Mouse (Mus musculus): ENCODE results near the gene Catsperz. TPM values are rescaled to one million over a fixed set of nuclear protein-coding genes. Genes with fewer than 3 reads are reported as not detected.

The Catsperz gene
- total and polyA plus RNA-seq, 2 experiments from 2014 or later, result 2.2 TPM; not detected in 1

DNA sequence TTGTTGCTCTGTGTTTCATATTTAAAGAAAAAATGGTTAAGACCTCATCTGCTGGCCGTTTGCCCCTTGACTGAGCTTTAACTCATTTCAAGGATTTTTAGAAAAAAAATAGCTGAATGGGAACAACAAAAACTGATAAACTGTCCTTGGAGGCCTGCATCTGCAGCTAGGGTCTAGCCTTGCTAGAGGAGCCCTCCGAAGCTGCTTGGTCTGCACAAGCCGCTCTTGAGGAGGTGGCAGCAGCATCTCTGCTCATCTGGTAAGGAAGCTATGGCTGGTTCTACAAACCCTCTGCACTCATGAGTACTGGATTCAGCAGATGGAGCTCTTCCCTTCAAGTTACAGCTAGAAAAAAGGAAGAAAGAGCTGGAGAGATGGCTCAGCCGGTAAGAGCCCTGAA, 47.2 kb downstream of the Catsperz start:
- H3K27ac ChIP-seq (ENCODE audit: low read depth), result no peak overlapping the region

DNA sequence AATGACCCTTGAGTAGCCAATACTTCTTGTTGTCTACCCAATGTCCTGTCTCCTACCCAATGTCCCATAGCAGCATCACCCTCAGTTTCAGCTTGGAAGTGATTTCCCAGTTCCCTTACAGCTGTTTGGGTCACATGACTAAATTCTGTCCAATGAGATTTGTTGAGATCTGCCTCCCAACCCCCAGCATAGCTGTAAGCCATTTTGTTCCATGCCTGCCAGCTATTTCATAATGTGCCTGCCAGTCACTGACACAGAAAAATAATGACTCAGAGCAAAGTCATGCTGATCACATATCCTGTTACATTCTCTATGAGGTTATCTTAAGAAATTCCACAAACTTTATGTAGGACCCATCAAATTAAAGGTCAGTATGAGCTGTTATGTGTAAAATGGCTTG, 48.4 kb downstream of the Catsperz start:
- Histone ChIP-seq H3K4me2 (ENCODE audit: low read depth, low read length) (no peak overlapping the region), H3K9ac (replicated peaks; ENCODE audit: low read depth, low read length) (no peak overlapping the region), H3K9me3 (replicated peaks; ENCODE audit: control insufficient read depth, low read length) (no peaks in the 10 kb centered on the region), H3K4me1 (ENCODE audit: control insufficient read depth, insufficient read depth) (no peaks in the 10 kb centered on the region), H3K27ac (ENCODE audit: low read depth) (no peak overlapping the region), H3K27me3 (ENCODE audit: control insufficient read depth, insufficient read depth, low read length) (no peaks in the 10 kb centered on the region), H3K4me3 (ENCODE audit: low read depth, low read length) (no peak overlapping the region), H3K36me3 (replicated peaks; ENCODE audit: control insufficient read depth, insufficient read depth, low read length) (no peaks in the 10 kb centered on the region)
- ATAC-seq (ENCODE audit: insufficient read depth, low read depth), result no peak
- TF ChIP-seq CTCF (IDR thresholded peaks at IDR 0.05; ENCODE audit: low read depth), result no peak
- TF ChIP-seq EP300 (IDR thresholded peaks at IDR 0.05; ENCODE audit: low read depth), result no peak
- DNase-seq (ENCODE audit: low spot score), result no peak

More for the DNA sequence above, 47.2 kb downstream of the Catsperz start:
- H3K9me3 ChIP-seq (replicated peaks; ENCODE audit: control insufficient read depth, low read length), result no peaks in the 10 kb centered on the region
- no peak for TF ChIP-seq EP300 (IDR thresholded peaks at IDR 0.05; ENCODE audit: low read depth)
- TF ChIP-seq CTCF (IDR thresholded peaks at IDR 0.05; ENCODE audit: low read depth), result no peak
- ATAC-seq (ENCODE audit: insufficient read depth, low read depth) (no peak), DNase-seq (ENCODE audit: low spot score) (no peak)
- no peaks in the 10 kb centered on the region for H3K27me3 ChIP-seq (ENCODE audit: control insufficient read depth, insufficient read depth, low read length)
- H3K4me3 ChIP-seq (ENCODE audit: low read depth, low read length), result no peak overlapping the region
- H3K4me1 ChIP-seq (ENCODE audit: control insufficient read depth, insufficient read depth), result no peaks in the 10 kb centered on the region
- no peak overlapping the region for H3K9ac ChIP-seq (replicated peaks; ENCODE audit: low read depth, low read length)
- H3K36me3 ChIP-seq (replicated peaks; ENCODE audit: control insufficient read depth, insufficient read depth, low read length), result no peaks in the 10 kb centered on the region
- 83% methylated on average over 4 of the region's 4 CpGs for WGBS
- no peak overlapping the region for H3K4me2 ChIP-seq (ENCODE audit: low read depth, low read length)

DNA sequence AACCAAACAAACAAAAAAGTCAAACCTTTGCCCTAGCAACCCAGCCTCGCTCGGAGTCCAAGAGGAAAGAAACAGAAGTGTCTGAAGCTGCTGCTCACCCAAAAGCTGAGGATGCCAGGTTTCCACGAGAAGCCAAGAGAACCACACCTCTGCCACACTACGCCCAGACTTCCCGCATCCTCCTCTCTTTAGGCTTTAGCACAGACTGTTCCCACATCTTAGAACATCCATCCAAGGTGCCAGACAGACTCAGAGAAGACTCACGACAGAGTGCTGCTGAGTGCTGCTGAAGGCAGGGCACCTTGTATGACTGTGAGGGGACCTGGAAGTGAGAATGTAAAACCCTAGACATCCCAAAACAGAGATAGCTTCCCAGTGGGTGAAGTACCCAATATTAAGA, 49.3 kb downstream of the Catsperz start:
- H3K27me3 ChIP-seq (ENCODE audit: control insufficient read depth, insufficient read depth, low read length), result no peaks in the 10 kb centered on the region
- no peak for ATAC-seq (ENCODE audit: insufficient read depth, low read depth)
- no peaks in the 10 kb centered on the region for H3K9me3 ChIP-seq (replicated peaks; ENCODE audit: control insufficient read depth, low read length)
- no peak for TF ChIP-seq EP300 (IDR thresholded peaks at IDR 0.05; ENCODE audit: low read depth)
- no peak for TF ChIP-seq CTCF (IDR thresholded peaks at IDR 0.05; ENCODE audit: low read depth)
- H3K4me1 ChIP-seq (ENCODE audit: control insufficient read depth, insufficient read depth), result no peaks in the 10 kb centered on the region
- H3K4me3 ChIP-seq (ENCODE audit: low read depth, low read length), result no peak overlapping the region
- no peak for DNase-seq (ENCODE audit: low spot score)
- H3K27ac ChIP-seq (ENCODE audit: low read depth), result no peak overlapping the region
- no peak overlapping the region for H3K9ac ChIP-seq (replicated peaks; ENCODE audit: low read depth, low read length)
- H3K4me2 ChIP-seq (ENCODE audit: low read depth, low read length), result no peak overlapping the region
- H3K36me3 ChIP-seq (replicated peaks; ENCODE audit: control insufficient read depth, insufficient read depth, low read length), result no peaks in the 10 kb centered on the region
- WGBS, result 78% methylated on average over 6 of the region's 6 CpGs

DNA sequence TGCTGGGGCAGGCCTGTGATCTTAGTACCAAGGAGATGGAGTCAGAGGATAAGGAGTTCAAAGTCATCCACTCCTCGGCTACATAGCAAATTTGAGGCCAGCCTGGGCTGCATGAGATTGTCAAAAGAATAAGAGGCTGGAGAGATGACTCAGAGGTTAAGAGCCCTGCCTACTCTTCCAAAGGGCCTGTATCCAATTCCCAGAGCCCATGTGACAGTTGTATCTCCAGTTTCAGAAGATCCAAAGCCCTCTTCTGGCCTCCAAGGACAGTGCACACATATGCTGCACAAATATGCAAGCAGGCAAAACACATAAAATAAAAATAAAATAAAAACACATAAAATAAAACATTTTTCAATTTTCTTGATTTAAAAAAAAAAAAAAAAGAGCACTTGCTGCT, 50.9 kb downstream of the Catsperz start:
- ATAC-seq (ENCODE audit: insufficient read depth, low read depth), result no peak

DNA sequence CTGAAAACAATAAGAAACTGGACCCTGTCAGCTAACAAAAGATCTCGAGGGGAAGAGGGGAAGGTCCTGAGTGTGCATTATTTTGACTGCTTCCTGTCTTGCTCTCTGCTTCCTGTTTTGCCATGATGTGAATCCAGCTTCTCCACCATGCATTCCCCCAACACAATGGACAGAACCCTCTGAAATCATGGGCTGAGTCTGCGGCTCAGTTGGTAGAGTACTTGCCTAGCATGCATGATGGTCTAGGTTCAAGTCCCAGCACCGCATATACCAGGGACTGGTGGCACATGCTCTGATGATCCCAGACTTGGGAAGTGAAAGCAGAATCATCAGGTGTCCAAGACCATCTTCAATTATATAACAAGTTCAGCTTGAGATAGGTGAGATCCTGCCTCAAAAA, 52.5 kb downstream of the Catsperz start:
- Histone ChIP-seq H3K27ac (ENCODE audit: low read depth) (no peak overlapping the region), H3K9ac (replicated peaks; ENCODE audit: low read depth, low read length) (no peak overlapping the region), H3K4me2 (ENCODE audit: low read depth, low read length) (no peak overlapping the region), H3K36me3 (replicated peaks; ENCODE audit: control insufficient read depth, insufficient read depth, low read length) (no peaks in the 10 kb centered on the region), H3K4me1 (ENCODE audit: control insufficient read depth, insufficient read depth) (no peaks in the 10 kb centered on the region), H3K9me3 (replicated peaks; ENCODE audit: control insufficient read depth, low read length) (no peaks in the 10 kb centered on the region), H3K4me3 (ENCODE audit: low read depth, low read length) (no peak overlapping the region), H3K27me3 (ENCODE audit: control insufficient read depth, insufficient read depth, low read length) (no peaks in the 10 kb centered on the region)
- TF ChIP-seq CTCF (IDR thresholded peaks at IDR 0.05; ENCODE audit: low read depth), result no peak
- no peak for TF ChIP-seq EP300 (IDR thresholded peaks at IDR 0.05; ENCODE audit: low read depth)
- WGBS, result 64% methylated on average over 3 of the region's 3 CpGs
- ATAC-seq (ENCODE audit: insufficient read depth, low read depth), result no peak
- DNase-seq (ENCODE audit: low spot score), result no peak

More for the DNA sequence above, 50.9 kb downstream of the Catsperz start:
- no peak for TF ChIP-seq CTCF (IDR thresholded peaks at IDR 0.05; ENCODE audit: low read depth)
- no peak for TF ChIP-seq EP300 (IDR thresholded peaks at IDR 0.05; ENCODE audit: low read depth)
- Histone ChIP-seq H3K4me3 (ENCODE audit: low read depth, low read length) (no peak overlapping the region), H3K4me2 (ENCODE audit: low read depth, low read length) (no peak overlapping the region), H3K27me3 (ENCODE audit: control insufficient read depth, insufficient read depth, low read length) (no peaks in the 10 kb centered on the region), H3K4me1 (ENCODE audit: control insufficient read depth, insufficient read depth) (no peaks in the 10 kb centered on the region), H3K36me3 (replicated peaks; ENCODE audit: control insufficient read depth, insufficient read depth, low read length) (no peaks in the 10 kb centered on the region), H3K9ac (replicated peaks; ENCODE audit: low read depth, low read length) (no peak overlapping the region), H3K9me3 (replicated peaks; ENCODE audit: control insufficient read depth, low read length) (no peaks in the 10 kb centered on the region), H3K27ac (ENCODE audit: low read depth) (no peak overlapping the region)
- no peak for DNase-seq (ENCODE audit: low spot score)
- 76% methylated on average over 1 of the region's 1 CpGs for WGBS

Small RNA genes lying within 50 kb of the gene (microRNA-seq; reads per million reads assigned to microRNA genes)
- 3.0 reads per million, percentile 15 among the genes with 10 or more reads in this experiment for gene Mir6990

Other genes with a start within 250 kb of the Catsperz start
- gene Rps6ka4, start 84.7 kb downstream of the Catsperz start, total RNA-seq (2014; rRNA removed; ENCODE audit: low replicate concordance), result 16.6 and 30.3 TPM in 2 replicates
- 12.4 and 13.4 TPM in 2 replicates for gene Rps6ka4, start 84.7 kb downstream of the Catsperz start, polyA plus RNA-seq (2015; fragmentation: Nextera tagmentation; extraction: Ambion mirVana)
- 0.11 and 2.7 TPM in 2 replicates for gene Ccdc88b, start 67.2 kb downstream of the Catsperz start, total RNA-seq (2014; rRNA removed; ENCODE audit: low replicate concordance)
- gene Ccdc88b, start 67.2 kb downstream of the Catsperz start, polyA plus RNA-seq (2015; fragmentation: Nextera tagmentation; extraction: Ambion mirVana), result 0.08 and 0.36 TPM in 2 replicates
- gene Trmt112, start 15.7 kb downstream of the Catsperz start, total RNA-seq (2014; rRNA removed; ENCODE audit: low replicate concordance), result 61.8 and 61.9 TPM in 2 replicates
- 57.6 and 61.4 TPM in 2 replicates for gene Trmt112, start 15.7 kb downstream of the Catsperz start, polyA plus RNA-seq (2015; fragmentation: Nextera tagmentation; extraction: Ambion mirVana)
- gene Prdx5, start 15.3 kb downstream of the Catsperz start, total RNA-seq (2014; rRNA removed; ENCODE audit: low replicate concordance), result 215 and 344 TPM in 2 replicates
- 623 and 629 TPM in 2 replicates for gene Prdx5, start 15.3 kb downstream of the Catsperz start, polyA plus RNA-seq (2015; fragmentation: Nextera tagmentation; extraction: Ambion mirVana)
- 189 and 194 TPM in 2 replicates for gene Esrra, start 3.6 kb downstream of the Catsperz start, total RNA-seq (2014; rRNA removed; ENCODE audit: low replicate concordance)
- 49.1 and 51.7 TPM in 2 replicates for gene Esrra, start 3.6 kb downstream of the Catsperz start, polyA plus RNA-seq (2015; fragmentation: Nextera tagmentation; extraction: Ambion mirVana)
- gene Kcnk4, start 9.1 kb upstream of the Catsperz start, total RNA-seq (2014; rRNA removed; ENCODE audit: low replicate concordance), result not detected in 2 replicates
- 0.04 and 0.30 TPM in 2 replicates for gene Kcnk4, start 9.1 kb upstream of the Catsperz start, polyA plus RNA-seq (2015; fragmentation: Nextera tagmentation; extraction: Ambion mirVana)
- gene Bad, start 16.5 kb upstream of the Catsperz start, total RNA-seq (2014; rRNA removed; ENCODE audit: low replicate concordance), result 46.8 and 76.0 TPM in 2 replicates
- gene Bad, start 16.5 kb upstream of the Catsperz start, polyA plus RNA-seq (2015; fragmentation: Nextera tagmentation; extraction: Ambion mirVana), result 60.7 and 62.6 TPM in 2 replicates
- gene Gpr137, start 17.1 kb upstream of the Catsperz start, total RNA-seq (2014; rRNA removed; ENCODE audit: low replicate concordance), result 23.4 and 46.1 TPM in 2 replicates
- 16.8 and 20.9 TPM in 2 replicates for gene Gpr137, start 17.1 kb upstream of the Catsperz start, polyA plus RNA-seq (2015; fragmentation: Nextera tagmentation; extraction: Ambion mirVana)
- gene Ppp1r14b, start 49.6 kb upstream of the Catsperz start, total RNA-seq (2014; rRNA removed; ENCODE audit: low replicate concordance), result 88.3 and 100 TPM in 2 replicates
- 128 and 132 TPM in 2 replicates for gene Ppp1r14b, start 49.6 kb upstream of the Catsperz start, polyA plus RNA-seq (2015; fragmentation: Nextera tagmentation; extraction: Ambion mirVana)
- gene Plcb3, start 51.1 kb upstream of the Catsperz start, total RNA-seq (2014; rRNA removed; ENCODE audit: low replicate concordance), result 24.9 and 46.0 TPM in 2 replicates
- 8.3 and 8.6 TPM in 2 replicates for gene Plcb3, start 51.1 kb upstream of the Catsperz start, polyA plus RNA-seq (2015; fragmentation: Nextera tagmentation; extraction: Ambion mirVana)
- gene Fkbp2, start 55.1 kb upstream of the Catsperz start, total RNA-seq (2014; rRNA removed; ENCODE audit: low replicate concordance), result 0.65 and 8.5 TPM in 2 replicates
- gene Fkbp2, start 55.1 kb upstream of the Catsperz start, polyA plus RNA-seq (2015; fragmentation: Nextera tagmentation; extraction: Ambion mirVana), result 59.9 and 65.2 TPM in 2 replicates
- gene Vegfb, start 62.3 kb upstream of the Catsperz start, total RNA-seq (2014; rRNA removed; ENCODE audit: low replicate concordance), result 74.8 and 122 TPM in 2 replicates
- 193 and 194 TPM in 2 replicates for gene Vegfb, start 62.3 kb upstream of the Catsperz start, polyA plus RNA-seq (2015; fragmentation: Nextera tagmentation; extraction: Ambion mirVana)
- gene Dnajc4, start 67.2 kb upstream of the Catsperz start, total RNA-seq (2014; rRNA removed; ENCODE audit: low replicate concordance), result 51.4 and 75.2 TPM in 2 replicates
- gene Dnajc4, start 67.2 kb upstream of the Catsperz start, polyA plus RNA-seq (2015; fragmentation: Nextera tagmentation; extraction: Ambion mirVana), result 58.5 and 59.7 TPM in 2 replicates
- 42.1 and 45.3 TPM in 2 replicates for gene Nudt22, start 70.7 kb upstream of the Catsperz start, total RNA-seq (2014; rRNA removed; ENCODE audit: low replicate concordance)
- gene Nudt22, start 70.7 kb upstream of the Catsperz start, polyA plus RNA-seq (2015; fragmentation: Nextera tagmentation; extraction: Ambion mirVana), result 48.1 and 49.5 TPM in 2 replicates
- 12.6 and 32.0 TPM in 2 replicates for gene Trpt1, start 70.8 kb upstream of the Catsperz start, total RNA-seq (2014; rRNA removed; ENCODE audit: low replicate concordance)
- gene Trpt1, start 70.8 kb upstream of the Catsperz start, polyA plus RNA-seq (2015; fragmentation: Nextera tagmentation; extraction: Ambion mirVana), result 27.1 and 28.4 TPM in 2 replicates
- gene Fermt3, start 94.1 kb upstream of the Catsperz start, total RNA-seq (2014; rRNA removed; ENCODE audit: low replicate concordance), result 8.9 and 11.1 TPM in 2 replicates
- gene Fermt3, start 94.1 kb upstream of the Catsperz start, polyA plus RNA-seq (2015; fragmentation: Nextera tagmentation; extraction: Ambion mirVana), result 4.9 and 5.1 TPM in 2 replicates
- 94.6 and 99.7 TPM in 2 replicates for gene Stip1, start 114.6 kb upstream of the Catsperz start, total RNA-seq (2014; rRNA removed; ENCODE audit: low replicate concordance)
- 98.3 and 98.5 TPM in 2 replicates for gene Stip1, start 114.6 kb upstream of the Catsperz start, polyA plus RNA-seq (2015; fragmentation: Nextera tagmentation; extraction: Ambion mirVana)
- 122 and 170 TPM in 2 replicates for gene Macrod1, start 131.4 kb upstream of the Catsperz start, total RNA-seq (2014; rRNA removed; ENCODE audit: low replicate concordance)
- gene Macrod1, start 131.4 kb upstream of the Catsperz start, polyA plus RNA-seq (2015; fragmentation: Nextera tagmentation; extraction: Ambion mirVana), result 112 and 113 TPM in 2 replicates
- gene Flrt1, start 180.3 kb upstream of the Catsperz start, total RNA-seq (2014; rRNA removed; ENCODE audit: low replicate concordance), result 0.23 and 0.89 TPM in 2 replicates
- 1.0 TPM in 2 replicates for gene Flrt1, start 180.3 kb upstream of the Catsperz start, polyA plus RNA-seq (2015; fragmentation: Nextera tagmentation; extraction: Ambion mirVana)